Comparison of ENCODE assay signal across 9 mouse cellular contexts in genomic region chr9:21011846-21012312, GRCm38 (mm10). TPM values are rescaled to one million over a fixed set of nuclear protein-coding genes. Genes with fewer than 3 reads are reported as not detected.
DNase-seq lines count a peak whose midpoint lies in the region; ATAC-seq and TF ChIP-seq lines count a peak whose summit lies in the region.
"Had no signal": no experiment of that assay in that cellular context is flagged by ENCODE, and none has a peak within 500 bp of the region (broad histone marks: within the 10 kb centered on the region; RNA-seq: fewer than 3 reads in every experiment).

No protein-coding gene starts in this region.

- peaks cover 25% of the 10 kb centered on the region for H3K27me3 ChIP-seq in embryonic facial prominence, embryonic 15.5 days
- H3K27me3 ChIP-seq in intestine, embryonic 16.5 days (replicated peaks; ENCODE audit: control insufficient read depth, insufficient read depth, low read length) = peaks cover 7% of the 10 kb centered on the region; the same call in 1 of the 2 replicates
- no peaks in the 10 kb centered on the region; the same call in 1 of the 2 replicates for H3K27me3 ChIP-seq in liver, postnatal 0 days (ENCODE audit: insufficient read depth, low read length)

- ATAC-seq in embryonic facial prominence, embryonic 15.5 days (ENCODE audit: insufficient number of reproducible peaks, low FRiP score, low TSS enrichment, low read depth) = no peak
- no peak for ATAC-seq in intestine, embryonic 16.5 days
- no peak for ATAC-seq in liver, postnatal 0 days

- 51% methylated on average over 5 of the region's 5 CpGs for WGBS in embryonic facial prominence, embryonic 15.5 days
- WGBS in intestine, embryonic 16.5 days = 53% methylated on average over 5 of the region's 5 CpGs
- WGBS in liver, postnatal 0 days (ENCODE audit: insufficient replicate concordance) = 24% methylated on average over 5 of the region's 5 CpGs

- no peak overlapping the region for H3K4me2 ChIP-seq in embryonic facial prominence, embryonic 15.5 days (replicated peaks)
- H3K4me2 ChIP-seq in intestine, embryonic 16.5 days (ENCODE audit: low read depth, low read length) = no peak overlapping the region
- no peak overlapping the region for H3K4me2 ChIP-seq in liver, postnatal 0 days (ENCODE audit: low read depth, low read length)
- H3K4me2 ChIP-seq: forebrain, embryonic 12.5 days had no signal

- no peak overlapping the region for H3K9ac ChIP-seq in embryonic facial prominence, embryonic 15.5 days
- no peak overlapping the region for H3K9ac ChIP-seq in intestine, embryonic 16.5 days (ENCODE audit: low read depth, low read length)
- no peak overlapping the region for H3K9ac ChIP-seq in liver, postnatal 0 days (replicated peaks)
- H3K9ac ChIP-seq: forebrain, embryonic 12.5 days had no signal

- no peak for TF ChIP-seq EP300 in liver, postnatal 0 days (IDR thresholded peaks at IDR 0.05; ENCODE audit: low read depth)

- DNase-seq in MEL-GATA-1-ER (ENCODE audit: extremely low read depth, low read depth) = peak; percentile 70
- DNase-seq in liver, postnatal 0 days = no peak
- DNase-seq in T-cell, adult 2 months (ENCODE audit: low spot score) = no peak
- no peak for DNase-seq in thymus, postnatal 36 days
- no peak for DNase-seq in ovary, postnatal 36 days (ENCODE audit: low spot score)
- DNase-seq in thymus, postnatal 25 days = no peak

- no peak overlapping the region for H3K4me3 ChIP-seq in embryonic facial prominence, embryonic 15.5 days (replicated peaks)
- H3K4me3 ChIP-seq in intestine, embryonic 16.5 days (ENCODE audit: low read length) = no peak overlapping the region
- H3K4me3 ChIP-seq in liver, postnatal 0 days (ENCODE audit: low read depth, low read length) = no peak overlapping the region
- H3K4me3 ChIP-seq: forebrain, embryonic 12.5 days had no signal

- peaks cover 21% of the 10 kb centered on the region for H3K4me1 ChIP-seq in embryonic facial prominence, embryonic 15.5 days
- peaks cover 24% of the 10 kb centered on the region for H3K4me1 ChIP-seq in intestine, embryonic 16.5 days (ENCODE audit: control insufficient read depth, insufficient read depth, low read length)
- peaks cover 32% of the 10 kb centered on the region for H3K4me1 ChIP-seq in liver, postnatal 0 days (ENCODE audit: insufficient read depth)

- no peaks in the 10 kb centered on the region for H3K9me3 ChIP-seq in embryonic facial prominence, embryonic 15.5 days (replicated peaks)
- no peaks in the 10 kb centered on the region for H3K9me3 ChIP-seq in intestine, embryonic 16.5 days (ENCODE audit: control insufficient read depth, low read length)
- no peaks in the 10 kb centered on the region for H3K9me3 ChIP-seq in liver, postnatal 0 days (ENCODE audit: low read length)
- H3K9me3 ChIP-seq: forebrain, embryonic 12.5 days had no signal

- TF ChIP-seq CTCF in liver, postnatal 0 days (IDR thresholded peaks at IDR 0.05; ENCODE audit: low read depth) = no peak

- peaks cover 25% of the 10 kb centered on the region for H3K36me3 ChIP-seq in embryonic facial prominence, embryonic 15.5 days
- H3K36me3 ChIP-seq in intestine, embryonic 16.5 days (ENCODE audit: control insufficient read depth, insufficient read depth, low read length) = peaks cover 9% of the 10 kb centered on the region
- H3K36me3 ChIP-seq in liver, postnatal 0 days (replicated peaks; ENCODE audit: insufficient read depth, low read length) = peaks cover 18% of the 10 kb centered on the region

- 0 out of 2 replicates have a peak overlapping the region, but pooled peaks have one; percentile 34 for H3K27ac ChIP-seq in embryonic facial prominence, embryonic 15.5 days (replicated peaks)
- peak overlapping the region; percentile 77 for H3K27ac ChIP-seq in intestine, embryonic 16.5 days (ENCODE audit: low read length)
- H3K27ac ChIP-seq in liver, postnatal 0 days (ENCODE audit: low read depth) = peak overlapping the region; percentile 39; the same call in 1 of the 2 replicates
- H3K27ac ChIP-seq: forebrain, embryonic 12.5 days had no signal

RNA-seq across cellular contexts. Expression of gene Icam1, which starts 3.9 kb away (rescaled TPM):
- polyA plus RNA-seq in embryonic facial prominence, embryonic 15.5 days (2015; fragmentation: Nextera tagmentation; extraction: Ambion mirVana) = 20.7 and 21.7 TPM in 2 replicates
- 12.7 and 13.7 TPM in 2 replicates for polyA plus RNA-seq in intestine, embryonic 16.5 days (2015; fragmentation: Nextera tagmentation; extraction: Ambion mirVana)
- polyA plus RNA-seq in liver, postnatal 0 days (2015; fragmentation: Nextera tagmentation; extraction: Ambion mirVana) = 12.7 and 13.6 TPM in 2 replicates

RNA-seq across cellular contexts. Expression of gene Mrpl4, which starts 9.3 kb away (rescaled TPM):
- polyA plus RNA-seq in embryonic facial prominence, embryonic 15.5 days (2015; fragmentation: Nextera tagmentation; extraction: Ambion mirVana) = 122 and 126 TPM in 2 replicates
- polyA plus RNA-seq in intestine, embryonic 16.5 days (2015; fragmentation: Nextera tagmentation; extraction: Ambion mirVana) = 165 and 181 TPM in 2 replicates
- polyA plus RNA-seq in liver, postnatal 0 days (2015; fragmentation: Nextera tagmentation; extraction: Ambion mirVana) = 54.6 and 55.0 TPM in 2 replicates

RNA-seq across cellular contexts. Expression of gene Icam4, which starts 17.3 kb away (rescaled TPM):
- 0.59 and 1.0 TPM in 2 replicates for polyA plus RNA-seq in embryonic facial prominence, embryonic 15.5 days (2015; fragmentation: Nextera tagmentation; extraction: Ambion mirVana)
- polyA plus RNA-seq in intestine, embryonic 16.5 days (2015; fragmentation: Nextera tagmentation; extraction: Ambion mirVana) = 1.8 and 5.4 TPM in 2 replicates
- polyA plus RNA-seq in liver, postnatal 0 days (2015; fragmentation: Nextera tagmentation; extraction: Ambion mirVana) = 57.7 and 58.5 TPM in 2 replicates

RNA-seq across cellular contexts. Expression of gene Icam5, which starts 20.0 kb away (rescaled TPM):
- polyA plus RNA-seq in embryonic facial prominence, embryonic 15.5 days (2015; fragmentation: Nextera tagmentation; extraction: Ambion mirVana) = 0.20 TPM in 2 replicates
- polyA plus RNA-seq in intestine, embryonic 16.5 days (2015; fragmentation: Nextera tagmentation; extraction: Ambion mirVana) = 0.09 and 0.10 TPM in 2 replicates
- 0.05 and 0.08 TPM in 2 replicates for polyA plus RNA-seq in liver, postnatal 0 days (2015; fragmentation: Nextera tagmentation; extraction: Ambion mirVana)

RNA-seq across cellular contexts. Expression of gene S1pr2, which starts 35.3 kb away (rescaled TPM):
- polyA plus RNA-seq in embryonic facial prominence, embryonic 15.5 days (2015; fragmentation: Nextera tagmentation; extraction: Ambion mirVana) = 61.8 and 68.5 TPM in 2 replicates
- polyA plus RNA-seq in intestine, embryonic 16.5 days (2015; fragmentation: Nextera tagmentation; extraction: Ambion mirVana) = 24.3 and 24.4 TPM in 2 replicates
- polyA plus RNA-seq in liver, postnatal 0 days (2015; fragmentation: Nextera tagmentation; extraction: Ambion mirVana) = 2.4 and 3.1 TPM in 2 replicates
